In genomic region chr9:21846755-21847341, GRCm38 (mm10) we compare ENCODE assay signal across 8 mouse cellular contexts. TPM values are rescaled to one million over a fixed set of nuclear protein-coding genes. Genes with fewer than 3 reads are reported as not detected.
DNase-seq lines count a peak whose midpoint lies in the region; ATAC-seq and TF ChIP-seq lines count a peak whose summit lies in the region.

No protein-coding gene starts in this region.

- WGBS in embryonic facial prominence, embryonic 10.5 days, result 9% methylated on average over 11 of the region's 11 CpGs
- WGBS in heart, embryonic 14.5 days, result 9% methylated on average over 11 of the region's 11 CpGs
- WGBS in kidney, postnatal 0 days, result 4% methylated on average over 11 of the region's 11 CpGs

- TF ChIP-seq EP300 in ES-Bruce4 (IDR thresholded peaks at IDR 0.05; ENCODE audit: insufficient read depth, low read depth, low read length), result peak; percentile 76

- H3K9ac ChIP-seq in ES-Bruce4 (ENCODE audit: low read depth, poor library complexity, severe bottlenecking), result peak overlapping the region; percentile 51
- peak overlapping the region; percentile 69 for H3K9ac ChIP-seq in heart, embryonic 14.5 days (ENCODE audit: low read length)
- 0 out of 2 replicates have a peak overlapping the region, but pooled peaks have one; percentile 19 for H3K9ac ChIP-seq in kidney, postnatal 0 days (ENCODE audit: low read depth, low read length)

- DNase-seq in embryonic facial prominence, embryonic 10.5 days (ENCODE audit: low spot score), result peak; percentile 77
- peak; percentile 90 for DNase-seq in kidney, postnatal 0 days (ENCODE audit: low spot score)
- peak; percentile 85 for DNase-seq in lung, postnatal 25 days (ENCODE audit: low spot score)
- no peak for DNase-seq in thymus, adult 18-20 months
- DNase-seq in left cerebral cortex, adult 18-20 months (ENCODE audit: low spot score in 2 of 2), result no peak

- peak; percentile 83 for ATAC-seq in heart, embryonic 14.5 days (ENCODE audit: insufficient number of reproducible peaks, insufficient read depth, low FRiP score, low read depth)
- peak; percentile 55 for ATAC-seq in kidney, postnatal 0 days (replicated peaks; ENCODE audit: low FRiP score, low read depth)
- ATAC-seq in monocyte, adult 5-6 weeks (replicated peaks; ENCODE audit: insufficient number of reproducible peaks, low FRiP score, low TSS enrichment, poor library complexity, severe bottlenecking), result no peak

- no peak for TF ChIP-seq POLR2A in ES-Bruce4 (IDR thresholded peaks at IDR 0.05; ENCODE audit: insufficient read depth, low read length)

- H3K9me3 ChIP-seq in ES-Bruce4 (replicated peaks; ENCODE audit: control insufficient read depth, insufficient read depth, low read length, poor library complexity, severe bottlenecking), result no peaks in the 10 kb centered on the region
- H3K9me3 ChIP-seq in embryonic facial prominence, embryonic 10.5 days, result no peaks in the 10 kb centered on the region
- H3K9me3 ChIP-seq in heart, embryonic 14.5 days (ENCODE audit: control insufficient read depth, low read length), result no peaks in the 10 kb centered on the region
- no peaks in the 10 kb centered on the region for H3K9me3 ChIP-seq in kidney, postnatal 0 days (replicated peaks; ENCODE audit: low read length)

- TF ChIP-seq CTCF in ES-Bruce4 (IDR thresholded peaks at IDR 0.05; ENCODE audit: low read depth, low read length), result no peak
- no peak for TF ChIP-seq CTCF in kidney, postnatal 0 days (IDR thresholded peaks at IDR 0.05; ENCODE audit: low read depth)

- peaks cover 12% of the 10 kb centered on the region for H3K4me1 ChIP-seq in ES-Bruce4 (ENCODE audit: control insufficient read depth, insufficient read depth, low read length)
- H3K4me1 ChIP-seq in embryonic facial prominence, embryonic 10.5 days, result peaks cover 74% of the 10 kb centered on the region
- peaks cover 22 to 34% of the 10 kb centered on the region in 2 experiments for H3K4me1 ChIP-seq in heart, embryonic 14.5 days (ENCODE audit: control insufficient read depth in 2 of 2, insufficient read depth in 2 of 2, low read length in 2 of 2)
- peaks cover 35% of the 10 kb centered on the region; the same call in 1 of the 2 replicates for H3K4me1 ChIP-seq in kidney, postnatal 0 days (replicated peaks; ENCODE audit: insufficient read depth, low read length)

- no peaks in the 10 kb centered on the region for H3K27me3 ChIP-seq in ES-Bruce4 (ENCODE audit: control insufficient read depth, insufficient read depth, low read length, poor library complexity, severe bottlenecking)
- H3K27me3 ChIP-seq in embryonic facial prominence, embryonic 10.5 days (replicated peaks; ENCODE audit: low read depth, poor library complexity, severe bottlenecking), result no peaks in the 10 kb centered on the region
- H3K27me3 ChIP-seq in heart, embryonic 14.5 days (ENCODE audit: control insufficient read depth, insufficient read depth, low read length), result no peaks in the 10 kb centered on the region
- no peaks in the 10 kb centered on the region for H3K27me3 ChIP-seq in kidney, postnatal 0 days (ENCODE audit: insufficient read depth, low read length)

- H3K4me2 ChIP-seq in heart, embryonic 14.5 days (ENCODE audit: low read length), result peak overlapping the region; percentile 69
- H3K4me2 ChIP-seq in kidney, postnatal 0 days (ENCODE audit: low read length), result peak overlapping the region; percentile 49

- H3K27ac ChIP-seq in ES-Bruce4 (ENCODE audit: insufficient read depth, low read length), result peak overlapping the region; percentile 88
- peak overlapping the region; percentile 85 for H3K27ac ChIP-seq in embryonic facial prominence, embryonic 10.5 days (replicated peaks)
- H3K27ac ChIP-seq in heart, embryonic 14.5 days (replicated peaks in 1 of 2; ENCODE audit: control insufficient read depth in 1 of 2, insufficient read depth in 1 of 2, low read depth in 2 of 2, low read length in 2 of 2), result peak overlapping the region; percentile 93 to 95
- peak overlapping the region; percentile 91 for H3K27ac ChIP-seq in kidney, postnatal 0 days

- H3K36me3 ChIP-seq in ES-Bruce4 (ENCODE audit: control insufficient read depth, insufficient read depth, low read length, poor library complexity, severe bottlenecking), result peaks cover 34% of the 10 kb centered on the region
- H3K36me3 ChIP-seq in embryonic facial prominence, embryonic 10.5 days (replicated peaks), result peaks cover 48% of the 10 kb centered on the region
- H3K36me3 ChIP-seq in heart, embryonic 14.5 days (ENCODE audit: control insufficient read depth, insufficient read depth, low read length), result peaks cover 35% of the 10 kb centered on the region
- H3K36me3 ChIP-seq in kidney, postnatal 0 days (ENCODE audit: insufficient read depth, low read length), result 0 out of 2 replicates have a peak, but pooled peaks cover 15% of the 10 kb centered on the region

- H3K4me3 ChIP-seq in ES-Bruce4 (ENCODE audit: low read depth, low read length), result peak overlapping the region; percentile 73
- H3K4me3 ChIP-seq in embryonic facial prominence, embryonic 10.5 days, result peak overlapping the region; percentile 50
- peak overlapping the region; percentile 36 to 44 for H3K4me3 ChIP-seq in heart, embryonic 14.5 days (ENCODE audit: control insufficient read depth in 1 of 2, insufficient read depth in 1 of 2, low read depth in 1 of 2, low read length in 2 of 2)
- peak overlapping the region; percentile 6; the same call in 1 of the 2 replicates for H3K4me3 ChIP-seq in kidney, postnatal 0 days (replicated peaks; ENCODE audit: low read depth, low read length)

RNA-seq across cellular contexts. Expression of gene Dock6, which starts 5.6 kb away (rescaled TPM):
- polyA plus RNA-seq in ES-Bruce4 (2011; ENCODE audit: insufficient read depth, insufficient read length, low read depth, missing spikeins), result 74.9 and 80.8 TPM in 2 replicates
- polyA plus RNA-seq in embryonic facial prominence, embryonic 10.5 days (2016; fragmentation: Nextera tagmentation; extraction: Ambion mirVana), result 27.2 and 28.0 TPM in 2 replicates
- 42.4 and 44.5 TPM in 2 replicates for polyA plus RNA-seq in heart, embryonic 14.5 days (2014; fragmentation: Nextera tagmentation; extraction: Ambion mirVana)
- polyA plus RNA-seq in kidney, postnatal 0 days (2015; fragmentation: Nextera tagmentation; extraction: Ambion mirVana), result 28.3 and 28.7 TPM in 2 replicates
- total RNA-seq in monocyte, adult 5-6 weeks (2017), result 0.32 to 15.0 TPM (median 6.1 TPM) in 3 replicates
- 10 to 100 TPM; 12.7 to 18.2 TPM for total RNA-seq in left cerebral cortex, adult 18-20 months (2021)

RNA-seq across cellular contexts. Expression of gene Angptl8, which starts 11.5 kb away (rescaled TPM):
- polyA plus RNA-seq in ES-Bruce4 (2011; ENCODE audit: insufficient read depth, insufficient read length, low read depth, missing spikeins), result not detected in 2 replicates
- polyA plus RNA-seq in embryonic facial prominence, embryonic 10.5 days (2016; fragmentation: Nextera tagmentation; extraction: Ambion mirVana), result 0.48 and 0.52 TPM in 2 replicates
- 1.4 and 1.6 TPM in 2 replicates for polyA plus RNA-seq in heart, embryonic 14.5 days (2014; fragmentation: Nextera tagmentation; extraction: Ambion mirVana)
- 5.6 and 6.1 TPM in 2 replicates for polyA plus RNA-seq in kidney, postnatal 0 days (2015; fragmentation: Nextera tagmentation; extraction: Ambion mirVana)
- total RNA-seq in monocyte, adult 5-6 weeks (2017), result not detected in 3 replicates
- not detected for total RNA-seq in left cerebral cortex, adult 18-20 months (2021)

RNA-seq across cellular contexts. Expression of gene Kank2, which starts 48.3 kb away (rescaled TPM):
- 62.3 and 63.5 TPM in 2 replicates for polyA plus RNA-seq in ES-Bruce4 (2011; ENCODE audit: insufficient read depth, insufficient read length, low read depth, missing spikeins)
- 15.3 and 17.8 TPM in 2 replicates for polyA plus RNA-seq in embryonic facial prominence, embryonic 10.5 days (2016; fragmentation: Nextera tagmentation; extraction: Ambion mirVana)
- polyA plus RNA-seq in heart, embryonic 14.5 days (2014; fragmentation: Nextera tagmentation; extraction: Ambion mirVana), result 11.1 and 11.6 TPM in 2 replicates
- 10.1 and 10.3 TPM in 2 replicates for polyA plus RNA-seq in kidney, postnatal 0 days (2015; fragmentation: Nextera tagmentation; extraction: Ambion mirVana)
- 0.39 to 1.1 TPM in 2 of 3 replicates, not detected in the other for total RNA-seq in monocyte, adult 5-6 weeks (2017)
- total RNA-seq in left cerebral cortex, adult 18-20 months (2021), result 1 to 10 TPM; 8.4 to 9.1 TPM

Comparison
In these comparisons a context has a peak if more than half of its experiments do, and no peak if none do; other contexts are left out.
1. H3K4me3 ChIP-seq: peak in every context shown above with its lines; median percentile 73 in ES-Bruce4; 50 in embryonic facial prominence, embryonic 10.5 days; 40 in heart, embryonic 14.5 days; 6 in kidney, postnatal 0 days.
2. H3K9ac ChIP-seq: peak in every context shown above with its lines; median percentile 69 in heart, embryonic 14.5 days; 51 in ES-Bruce4; 19 in kidney, postnatal 0 days.
3. DNase-seq: peak in embryonic facial prominence, embryonic 10.5 days (single experiment), kidney, postnatal 0 days (single experiment) and lung, postnatal 25 days (single experiment); none in thymus, adult 18-20 months (0 of 2) and left cerebral cortex, adult 18-20 months (0 of 2).
4. Peak in every context shown above with its lines, with median percentiles within 50 percentile points of each other: H3K27ac ChIP-seq.